Mouse (Mus musculus): ENCODE measurements around the gene Scn3b. TPM values are rescaled to one million over a fixed set of nuclear protein-coding genes. Genes with fewer than 3 reads are reported as not detected.
A peak's percentile ranks its signal among the peaks of the same experiment; 100 is the strongest.

Gene Scn3b
- polyA plus RNA-seq (2015; fragmentation: Nextera tagmentation; extraction: Ambion mirVana) = 3.1 and 7.2 TPM in 2 replicates

DNA sequence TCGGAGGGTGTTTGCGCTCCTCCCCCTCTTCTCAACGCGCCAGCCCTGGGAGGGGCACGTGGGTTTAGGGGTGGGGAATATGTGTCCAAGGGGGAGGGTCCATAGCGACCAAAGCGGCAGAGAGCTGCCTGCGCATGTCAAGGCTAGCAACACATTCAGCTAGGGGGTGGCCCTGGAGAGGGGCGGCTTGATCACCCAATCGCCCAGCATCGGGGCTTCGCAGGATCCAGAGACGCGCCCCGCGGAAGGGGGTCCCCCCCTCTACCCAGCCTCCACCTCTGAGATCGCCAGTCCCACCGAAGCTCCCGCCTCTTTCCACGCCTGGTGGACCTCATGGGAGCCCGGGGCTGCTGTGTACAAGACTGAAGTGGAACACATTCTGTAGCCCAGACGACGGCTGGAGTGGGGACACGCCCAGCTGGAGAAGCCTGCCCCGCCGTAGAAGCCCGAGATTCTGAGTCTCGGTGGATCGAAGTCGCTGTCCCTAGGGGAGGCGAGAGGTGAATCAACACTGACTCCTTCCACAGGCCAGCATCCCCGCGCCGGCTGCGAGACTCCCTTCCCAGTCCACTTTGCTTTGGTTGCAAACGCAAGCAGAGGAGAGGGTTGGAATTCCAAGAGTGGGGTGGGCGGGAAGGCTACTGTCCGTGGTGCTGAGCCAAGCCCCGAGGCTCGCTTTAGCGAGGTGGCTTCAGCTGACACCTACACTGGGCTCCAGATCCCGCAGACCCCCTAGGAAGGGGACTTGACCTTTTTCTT, at the start of gene Scn3b:
TSS of gene Scn3b (plus strand) at position 115 of the 759 bp plus-strand sequence.
- Histone ChIP-seq H3K4me3 (replicated peaks) (peak within 1 kb of the TSS; percentile 31), H3K36me3 (no peaks in the 10 kb centered on the region)
- under 1% methylated on average over 41 of the region's 42 CpGs for WGBS

DNA sequence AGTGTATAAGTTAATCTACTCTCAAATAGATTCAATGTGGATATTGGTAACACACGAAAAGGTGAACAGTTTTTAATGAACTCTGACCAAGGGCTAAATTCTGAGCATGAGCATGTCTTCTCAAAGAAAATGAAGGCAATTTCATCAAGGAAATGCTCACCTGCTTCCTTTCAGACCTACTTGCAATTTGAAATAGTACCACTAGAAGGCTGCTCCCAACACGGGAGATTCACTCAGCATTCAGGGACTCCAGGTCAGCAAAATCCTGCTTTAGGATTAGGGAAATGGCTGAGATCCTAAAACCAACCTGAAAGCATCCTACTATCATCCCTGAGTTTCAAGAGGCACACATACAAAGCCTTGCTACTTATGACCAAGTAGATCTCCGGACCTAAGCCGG, 44.7 kb upstream of the Scn3b start:
- Histone ChIP-seq H3K4me1 (no peaks in the 10 kb centered on the region), H3K9ac (no peak overlapping the region), H3K9me3 (replicated peaks) (no peaks in the 10 kb centered on the region), H3K36me3 (no peaks in the 10 kb centered on the region), H3K27ac (no peak overlapping the region), H3K4me3 (replicated peaks) (no peak overlapping the region), H3K4me2 (no peak overlapping the region), H3K27me3 (no peaks in the 10 kb centered on the region)
- no peak for ATAC-seq (replicated peaks; ENCODE audit: low FRiP score)
- WGBS = 70% methylated on average over 4 of the region's 4 CpGs

More for the DNA sequence above, at the start of gene Scn3b:
- Histone ChIP-seq H3K27ac (no peak within 1 kb of the TSS), H3K4me2 (peak within 1 kb of the TSS; percentile 62), H3K9ac (no peak within 1 kb of the TSS), H3K4me1 (peaks cover 19% of the 10 kb centered on the region), H3K27me3 (peaks cover 34% of the 10 kb centered on the region), H3K9me3 (replicated peaks) (no peaks in the 10 kb centered on the region)
- peak; percentile 77 for ATAC-seq (replicated peaks; ENCODE audit: low FRiP score)

DNA sequence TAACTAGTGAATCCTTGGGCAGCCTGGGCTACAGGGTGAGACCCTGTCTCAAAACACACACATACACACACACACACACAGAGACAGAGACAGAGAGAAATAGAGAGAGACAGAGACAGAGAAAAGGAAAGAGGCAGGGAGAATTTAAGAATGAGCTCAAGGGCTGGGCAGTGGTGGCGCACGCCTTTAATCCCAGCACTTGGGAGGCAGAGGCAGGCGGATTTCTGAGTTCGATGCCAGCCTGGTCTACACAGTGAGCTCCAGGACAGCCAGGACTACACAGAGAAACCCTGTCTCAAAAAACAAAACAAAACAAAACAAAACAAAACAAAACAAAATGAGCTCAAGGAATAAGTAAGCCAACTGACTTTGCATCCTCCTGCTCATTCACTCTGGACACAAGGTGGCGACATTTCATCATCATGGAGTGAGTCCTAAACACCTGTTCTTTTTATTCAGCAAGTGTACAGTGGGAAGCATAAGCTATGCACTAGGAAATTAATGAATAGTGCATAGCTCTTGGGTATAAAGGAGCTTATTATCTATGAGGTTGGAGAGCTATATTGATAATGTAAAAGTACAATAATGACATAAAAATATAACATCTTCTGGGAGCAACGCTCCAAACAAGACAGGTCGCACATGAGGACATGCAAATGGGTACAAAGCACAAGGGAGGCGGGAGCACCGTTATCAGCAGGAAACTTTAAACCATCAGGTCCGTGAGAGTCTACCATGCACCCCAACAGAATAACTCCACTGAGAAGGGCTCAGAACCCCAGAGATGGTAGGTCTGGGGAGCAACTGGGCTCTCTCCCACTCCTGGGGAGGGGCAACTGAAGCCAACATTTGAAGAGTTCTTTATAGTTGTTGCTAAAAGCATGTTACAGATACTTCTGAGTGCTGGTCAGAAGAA, 40.9 kb upstream of the Scn3b start:
- Histone ChIP-seq H3K4me2 (no peak overlapping the region), H3K9me3 (replicated peaks) (no peaks in the 10 kb centered on the region), H3K4me3 (replicated peaks) (no peak overlapping the region), H3K27me3 (no peaks in the 10 kb centered on the region), H3K4me1 (no peaks in the 10 kb centered on the region), H3K27ac (no peak overlapping the region), H3K9ac (no peak overlapping the region), H3K36me3 (no peaks in the 10 kb centered on the region)
- no peak for ATAC-seq (replicated peaks; ENCODE audit: low FRiP score)
- WGBS = 71% methylated on average over 10 of the region's 10 CpGs

DNA sequence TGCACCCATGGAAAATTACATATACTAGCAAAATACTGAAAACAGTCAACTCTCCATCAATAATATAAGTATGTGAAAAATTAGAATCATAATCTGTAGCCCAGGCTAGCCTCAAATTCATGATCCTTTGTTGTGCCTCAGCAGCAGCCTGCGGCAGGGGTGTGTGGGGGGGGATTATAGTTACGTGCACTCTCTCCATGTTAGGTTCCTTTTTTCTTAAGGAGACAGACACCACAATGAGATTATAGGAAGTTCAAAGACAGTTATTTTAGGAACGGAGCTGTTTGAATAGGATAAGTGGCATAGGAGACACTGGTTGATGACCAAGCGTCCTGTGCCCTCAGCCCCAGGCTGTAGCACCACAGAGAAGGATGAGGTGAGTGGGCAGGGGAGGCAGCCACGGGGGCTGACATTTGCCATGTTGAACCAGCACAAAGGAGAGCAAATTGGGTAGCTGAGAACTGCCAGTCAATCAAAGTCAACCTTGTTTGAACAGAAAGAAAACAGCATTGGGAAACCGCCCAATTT, 40.1 kb upstream of the Scn3b start:
- WGBS = 70% methylated on average over 6 of the region's 6 CpGs
- Histone ChIP-seq H3K36me3 (no peaks in the 10 kb centered on the region), H3K9me3 (replicated peaks) (no peaks in the 10 kb centered on the region), H3K9ac (no peak overlapping the region), H3K27ac (no peak overlapping the region), H3K4me1 (no peaks in the 10 kb centered on the region), H3K27me3 (no peaks in the 10 kb centered on the region), H3K4me2 (no peak overlapping the region), H3K4me3 (replicated peaks) (no peak overlapping the region)
- no peak for ATAC-seq (replicated peaks; ENCODE audit: low FRiP score)

DNA sequence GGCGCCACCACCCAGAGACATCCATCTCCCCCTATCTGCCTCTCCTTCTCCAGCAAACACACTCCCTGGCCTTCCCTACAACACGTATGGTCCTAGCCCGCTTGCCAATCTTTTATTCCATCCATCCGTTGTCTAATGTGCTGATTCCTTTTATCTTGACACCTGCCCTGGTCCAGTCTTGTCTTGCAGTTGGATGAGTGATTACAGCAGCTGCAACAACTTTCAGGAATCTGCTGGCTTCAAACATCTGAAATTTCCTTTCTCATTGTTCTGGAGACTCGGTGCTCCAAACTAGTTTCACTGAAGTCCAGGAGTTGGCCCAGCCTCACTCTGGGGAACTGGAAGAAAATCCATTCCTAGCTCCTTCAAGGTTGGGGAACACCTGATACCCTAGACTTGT, 39.5 kb upstream of the Scn3b start:
- Histone ChIP-seq H3K9ac (no peak overlapping the region), H3K4me1 (no peaks in the 10 kb centered on the region; the same call in 1 of the 2 replicates), H3K27me3 (no peaks in the 10 kb centered on the region), H3K4me3 (replicated peaks) (no peak overlapping the region), H3K4me2 (no peak overlapping the region), H3K36me3 (no peaks in the 10 kb centered on the region), H3K9me3 (replicated peaks) (no peaks in the 10 kb centered on the region), H3K27ac (no peak overlapping the region)
- ATAC-seq (replicated peaks; ENCODE audit: low FRiP score) = no peak
- WGBS = 67% methylated on average over 5 of the region's 5 CpGs

DNA sequence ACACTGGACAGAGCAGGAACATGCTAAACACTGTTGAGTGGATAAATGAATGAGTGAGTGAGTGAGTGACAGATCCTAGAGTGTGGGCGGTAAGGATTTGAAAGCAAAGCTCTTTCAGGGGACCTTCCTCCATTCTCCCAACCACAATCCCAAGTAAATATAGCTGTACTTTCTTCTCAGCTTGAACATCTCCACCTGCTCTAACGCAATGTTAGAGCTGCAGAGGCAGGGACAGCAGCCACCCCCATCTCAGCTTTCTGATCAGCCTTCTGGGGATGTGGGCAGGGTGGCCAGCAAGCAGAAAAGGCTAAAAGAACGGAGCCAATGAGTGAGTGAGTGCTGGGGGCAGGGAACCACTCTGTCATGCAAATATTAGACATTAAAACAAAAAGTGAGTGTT, 38.0 kb upstream of the Scn3b start:
- WGBS = 85% methylated on average over 3 of the region's 3 CpGs
- no peaks in the 10 kb centered on the region for H3K27me3 ChIP-seq
- no peak overlapping the region for H3K4me3 ChIP-seq (replicated peaks)
- H3K36me3 ChIP-seq = no peaks in the 10 kb centered on the region
- no peak for ATAC-seq (replicated peaks; ENCODE audit: low FRiP score)
- H3K9me3 ChIP-seq (replicated peaks) = no peaks in the 10 kb centered on the region
- no peak overlapping the region for H3K27ac ChIP-seq
- H3K4me1 ChIP-seq = peaks cover 4% of the 10 kb centered on the region; the same call in 1 of the 2 replicates
- H3K4me2 ChIP-seq = no peak overlapping the region
- no peak overlapping the region for H3K9ac ChIP-seq

DNA sequence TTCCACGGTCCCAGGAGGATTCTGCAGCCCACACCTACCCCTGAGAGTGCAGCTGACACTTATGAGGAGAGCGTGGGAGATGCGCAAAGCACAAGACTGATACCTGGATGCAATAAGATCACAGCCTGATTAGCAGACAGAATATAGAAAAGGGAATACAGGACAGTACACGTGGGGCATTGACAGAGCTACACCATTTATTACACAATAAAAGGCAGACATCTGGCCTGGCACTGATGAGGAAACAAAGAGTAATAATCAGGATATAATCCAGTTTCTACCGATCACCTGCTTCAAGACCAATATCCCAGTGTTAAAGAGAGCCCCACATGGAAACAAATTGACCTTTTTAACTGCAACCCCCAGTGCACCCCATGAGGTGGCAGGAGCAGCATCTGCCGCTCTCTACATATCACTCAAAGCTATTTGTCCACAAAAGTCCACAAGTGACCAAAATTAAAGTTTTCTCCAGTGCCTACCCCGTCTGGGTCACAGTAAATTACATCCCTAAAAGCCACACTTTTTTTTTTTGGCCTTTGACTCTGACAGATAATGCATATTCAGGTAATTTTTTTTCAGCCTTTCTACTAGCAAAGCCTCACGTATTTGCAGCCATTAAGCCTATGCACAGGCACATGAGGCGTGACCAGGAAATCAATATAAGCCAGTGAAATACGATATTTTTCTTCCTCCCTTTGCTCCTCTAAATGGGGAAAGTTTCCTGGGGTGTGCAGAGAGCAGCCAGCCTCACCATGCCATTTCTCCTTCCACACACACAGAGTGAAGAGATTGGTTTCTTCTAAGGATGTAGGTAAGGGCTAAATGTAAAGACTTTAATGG, 34.6 kb upstream of the Scn3b start:
- H3K4me3 ChIP-seq (replicated peaks) = no peak overlapping the region
- WGBS = 38% methylated on average over 10 of the region's 10 CpGs
- peaks cover 4% of the 10 kb centered on the region; the same call in 1 of the 2 replicates for H3K4me1 ChIP-seq
- H3K27me3 ChIP-seq = no peaks in the 10 kb centered on the region; the same call in 1 of the 2 replicates
- peak; percentile 80 for ATAC-seq (replicated peaks; ENCODE audit: low FRiP score)
- no peak overlapping the region for H3K4me2 ChIP-seq
- H3K36me3 ChIP-seq = no peaks in the 10 kb centered on the region
- H3K9me3 ChIP-seq (replicated peaks) = no peaks in the 10 kb centered on the region
- H3K27ac ChIP-seq = no peak overlapping the region
- no peak overlapping the region for H3K9ac ChIP-seq

DNA sequence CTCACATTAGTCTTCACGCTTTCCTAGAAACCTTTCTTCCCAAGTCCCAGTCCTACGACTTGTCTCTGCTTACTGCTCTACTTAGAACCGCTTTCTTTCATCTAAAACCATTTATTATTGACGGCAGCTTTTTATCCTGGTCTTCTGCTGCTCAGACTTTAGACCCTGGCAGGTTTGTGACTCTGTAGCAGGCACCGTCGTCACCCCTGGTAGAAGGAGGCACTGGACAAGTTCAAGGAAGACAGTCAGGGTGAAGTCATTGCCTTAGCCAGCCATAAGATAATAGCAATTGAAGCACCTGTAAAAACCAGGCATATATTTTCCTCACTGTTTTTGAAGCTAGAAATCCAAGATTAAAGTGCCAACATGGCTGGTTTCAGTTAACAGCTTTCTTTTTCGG, 33.8 kb upstream of the Scn3b start:
- Histone ChIP-seq H3K4me1 (peaks cover 4% of the 10 kb centered on the region; the same call in 1 of the 2 replicates), H3K27me3 (peaks cover 7% of the 10 kb centered on the region), H3K4me2 (no peak overlapping the region), H3K9ac (no peak overlapping the region), H3K4me3 (replicated peaks) (no peak overlapping the region), H3K27ac (no peak overlapping the region), H3K36me3 (no peaks in the 10 kb centered on the region), H3K9me3 (replicated peaks) (no peaks in the 10 kb centered on the region)
- WGBS = 74% methylated on average over 7 of the region's 7 CpGs
- no peak for ATAC-seq (replicated peaks; ENCODE audit: low FRiP score)

DNA sequence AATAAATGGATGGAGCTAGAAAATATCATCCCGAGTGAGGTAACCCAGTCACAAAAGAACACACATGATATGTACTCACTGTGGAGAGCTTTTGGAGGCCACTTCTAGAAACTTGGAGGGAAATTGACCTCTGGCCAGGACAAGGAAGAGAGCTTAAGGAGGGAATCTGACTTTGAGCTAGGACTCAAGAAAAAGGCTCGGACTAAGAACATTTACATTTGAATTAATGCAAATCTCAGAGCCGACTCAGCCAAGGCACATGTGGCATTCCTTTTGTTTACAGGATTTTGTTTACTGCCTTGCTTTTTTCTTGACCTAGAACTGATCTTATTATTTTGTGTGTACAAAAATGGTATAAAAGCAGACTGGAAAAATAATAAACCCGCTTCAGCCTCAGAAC, 29.3 kb upstream of the Scn3b start:
- H3K27me3 ChIP-seq = peaks cover 14% of the 10 kb centered on the region
- ATAC-seq (replicated peaks; ENCODE audit: low FRiP score) = no peak

DNA sequence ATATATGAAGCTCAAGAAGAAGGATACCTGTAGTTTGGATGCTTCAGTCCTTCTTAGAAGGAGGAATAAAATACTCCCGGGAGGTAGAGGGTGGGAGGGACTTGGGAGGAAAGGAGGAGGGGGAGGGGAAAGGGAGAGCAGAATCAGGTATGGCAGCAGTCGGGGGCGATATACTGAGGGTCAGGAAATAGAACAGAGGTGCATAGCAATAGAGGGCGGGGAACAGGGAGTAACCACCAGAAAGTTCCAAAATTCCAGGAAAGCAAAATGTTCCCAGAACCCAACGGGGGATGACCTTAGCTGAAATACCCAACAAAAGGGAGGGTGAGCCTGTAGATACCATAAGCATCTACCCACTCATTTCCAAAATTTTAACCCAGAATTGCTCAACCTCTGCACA, 28.7 kb upstream of the Scn3b start:
- Histone ChIP-seq H3K4me2 (no peak overlapping the region), H3K36me3 (no peaks in the 10 kb centered on the region), H3K27ac (no peak overlapping the region), H3K4me3 (replicated peaks) (no peak overlapping the region), H3K9me3 (replicated peaks) (no peaks in the 10 kb centered on the region), H3K9ac (no peak overlapping the region), H3K27me3 (peaks cover 14% of the 10 kb centered on the region), H3K4me1 (peaks cover 12% of the 10 kb centered on the region)
- no peak; the same call in 1 of the 2 replicates for ATAC-seq (replicated peaks; ENCODE audit: low FRiP score)
- 31% methylated on average over 5 of the region's 5 CpGs for WGBS

More for the DNA sequence above, 29.3 kb upstream of the Scn3b start:
- Histone ChIP-seq H3K4me2 (no peak overlapping the region), H3K9ac (no peak overlapping the region), H3K4me3 (replicated peaks) (no peak overlapping the region), H3K27ac (no peak overlapping the region), H3K36me3 (no peaks in the 10 kb centered on the region), H3K9me3 (replicated peaks) (no peaks in the 10 kb centered on the region), H3K4me1 (peaks cover 15% of the 10 kb centered on the region)
- 40% methylated on average over 4 of the region's 4 CpGs for WGBS

DNA sequence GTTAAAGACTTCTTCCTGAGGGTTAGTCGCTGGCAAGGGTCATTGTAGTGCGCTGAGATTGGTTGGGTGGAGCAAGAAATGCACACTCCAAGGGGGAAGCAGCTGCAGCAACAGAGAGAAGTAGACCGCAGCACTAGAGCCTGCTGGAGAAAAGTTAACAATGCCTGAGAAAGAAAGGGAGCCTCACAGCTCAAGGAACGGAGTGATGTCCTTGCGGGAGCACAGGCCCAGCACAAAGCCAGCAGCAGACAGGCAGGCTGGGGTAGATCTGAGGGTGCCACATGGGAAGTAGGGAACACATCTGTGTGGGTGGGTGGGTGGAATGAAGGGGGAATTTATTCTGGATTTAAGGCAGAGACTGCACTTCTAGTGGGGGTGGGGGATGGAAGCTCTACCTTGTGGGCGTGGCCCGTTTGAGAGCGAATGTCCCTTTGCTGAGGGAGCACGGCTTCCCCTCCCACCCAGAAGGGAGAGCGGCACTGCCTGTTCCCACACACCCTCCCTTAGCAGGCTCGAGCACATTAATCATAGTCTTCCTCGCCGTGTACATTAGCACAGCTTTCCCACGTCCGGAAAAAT, 27.7 kb upstream of the Scn3b start:
- H3K9me3 ChIP-seq (replicated peaks) = no peaks in the 10 kb centered on the region
- no peaks in the 10 kb centered on the region for H3K36me3 ChIP-seq
- peak; percentile 85 for ATAC-seq (replicated peaks; ENCODE audit: low FRiP score)
- H3K27me3 ChIP-seq = peaks cover 14% of the 10 kb centered on the region
- H3K9ac ChIP-seq = peak overlapping the region; percentile 35
- peak overlapping the region; percentile 47 for H3K4me3 ChIP-seq (replicated peaks)
- WGBS = under 1% methylated on average over 15 of the region's 15 CpGs
- peak overlapping the region; percentile 75 for H3K4me2 ChIP-seq
- H3K4me1 ChIP-seq = peaks cover 12% of the 10 kb centered on the region
- H3K27ac ChIP-seq = no peak overlapping the region

All from kidney, embryonic 15.5 days (tissue).